Mouse (Mus musculus): ENCODE measurements around the gene Abi3.

DNA sequence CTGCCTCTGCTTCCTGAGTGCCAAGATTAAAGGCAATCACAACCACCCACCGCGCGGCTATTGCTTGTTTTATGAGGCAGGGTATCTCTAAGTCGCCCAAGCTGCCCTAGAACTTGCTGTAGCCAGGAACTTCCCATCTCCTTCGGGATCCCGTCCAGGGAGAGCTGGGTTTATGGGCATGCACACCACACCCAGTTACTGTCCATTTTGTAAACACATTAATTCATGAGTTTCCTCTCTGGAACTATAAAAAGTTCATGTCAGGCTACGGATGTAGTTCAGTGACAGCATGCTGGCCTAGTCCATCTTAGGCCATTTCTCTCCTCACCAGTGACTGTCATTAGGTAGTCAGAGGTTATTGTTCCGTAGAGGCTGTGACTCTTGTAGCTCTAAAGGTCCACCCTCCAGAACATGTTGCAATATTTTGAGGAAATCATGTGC is 52.8 kb downstream of the Abi3 start:
- TF ChIP-seq POLR2A (IDR thresholded peaks at IDR 0.05; ENCODE audit: insufficient read depth, low read length), result no peak
- no peak for TF ChIP-seq CTCF (IDR thresholded peaks at IDR 0.05; ENCODE audit: low read depth, low read length)

All from ES-Bruce4 (cell line).